Comparison of ENCODE assay signal across 22 mouse cellular contexts in the genomic region with DNA sequence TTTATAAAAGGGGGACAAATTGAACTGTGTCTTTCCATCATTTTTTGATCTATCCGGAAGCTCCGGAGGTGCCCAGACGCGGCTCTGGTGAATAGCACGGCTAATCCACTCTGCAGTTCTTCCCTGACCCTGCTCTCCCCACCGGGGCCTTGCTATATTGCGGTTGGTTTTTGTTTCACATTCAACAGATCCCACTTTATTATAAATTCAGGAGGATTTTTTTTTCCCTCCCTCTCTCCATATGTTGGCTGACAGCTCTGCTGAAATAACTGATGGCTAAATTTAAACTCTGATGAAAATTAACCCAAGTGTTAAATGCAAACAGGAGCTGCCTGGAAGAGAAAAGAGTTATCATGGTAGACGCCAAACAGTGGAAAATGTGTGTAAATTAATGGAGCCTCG. TPM values are rescaled to one million over a fixed set of nuclear protein-coding genes. Genes with fewer than 3 reads are reported as not detected.
DNase-seq lines count a peak whose midpoint lies in the region; ATAC-seq lines count a peak whose summit lies in the region.
"Had no signal": no experiment of that assay in that cellular context is flagged by ENCODE, and none has a peak within 500 bp of the region (broad histone marks: within the 10 kb centered on the region; RNA-seq: fewer than 3 reads in every experiment).

No protein-coding gene starts in this region.

- no peak overlapping the region for H3K4me3 ChIP-seq in hindbrain, embryonic 15.5 days
- no peak overlapping the region for H3K4me3 ChIP-seq in hindbrain, embryonic 16.5 days (ENCODE audit: low read length)
- no peak overlapping the region for H3K4me3 ChIP-seq in embryonic facial prominence, embryonic 12.5 days
- no peak overlapping the region for H3K4me3 ChIP-seq in midbrain, embryonic 13.5 days (replicated peaks)
- no peak overlapping the region for H3K4me3 ChIP-seq in neural tube, embryonic 15.5 days (replicated peaks)
- H3K4me3 ChIP-seq: erythroblast, embryonic 14.5 days; heart, embryonic 10.5 days; limb, embryonic 12.5 days; neural tube, embryonic 12.5 days had no signal

- H3K4me1 ChIP-seq in hindbrain, embryonic 15.5 days (replicated peaks), result peaks cover 7% of the 10 kb centered on the region; the same call in 1 of the 2 replicates
- no peaks in the 10 kb centered on the region; the same call in 1 of the 2 replicates for H3K4me1 ChIP-seq in hindbrain, embryonic 16.5 days (ENCODE audit: control insufficient read depth, insufficient read depth, low read depth, low read length)
- H3K4me1 ChIP-seq in embryonic facial prominence, embryonic 12.5 days, result 0 out of 2 replicates have a peak, but pooled peaks cover 2% of the 10 kb centered on the region
- H3K4me1 ChIP-seq in midbrain, embryonic 13.5 days (replicated peaks), result peaks cover 10% of the 10 kb centered on the region
- no peaks in the 10 kb centered on the region for H3K4me1 ChIP-seq in neural tube, embryonic 15.5 days
- H3K4me1 ChIP-seq: heart, embryonic 10.5 days; limb, embryonic 12.5 days; neural tube, embryonic 12.5 days had no signal

- H3K27ac ChIP-seq in hindbrain, embryonic 15.5 days (replicated peaks), result no peak overlapping the region
- no peak overlapping the region for H3K27ac ChIP-seq in hindbrain, embryonic 16.5 days (ENCODE audit: low read depth, low read length)
- H3K27ac ChIP-seq in embryonic facial prominence, embryonic 12.5 days, result no peak overlapping the region
- no peak overlapping the region for H3K27ac ChIP-seq in midbrain, embryonic 13.5 days
- no peak overlapping the region for H3K27ac ChIP-seq in neural tube, embryonic 15.5 days (replicated peaks)
- H3K27ac ChIP-seq: heart, embryonic 10.5 days; limb, embryonic 12.5 days; liver, embryonic 14.5 days; neural tube, embryonic 12.5 days had no signal

- ATAC-seq in hindbrain, embryonic 15.5 days (ENCODE audit: low FRiP score, low read depth), result no peak
- no peak for ATAC-seq in hindbrain, embryonic 16.5 days
- ATAC-seq in embryonic facial prominence, embryonic 12.5 days (ENCODE audit: insufficient number of reproducible peaks, insufficient read depth, low FRiP score, low TSS enrichment), result 0 out of 2 replicates have a peak, but pooled peaks have one; percentile 35
- ATAC-seq in midbrain, embryonic 13.5 days, result 0 out of 2 replicates have a peak, but pooled peaks have one; percentile 66
- ATAC-seq in neural tube, embryonic 15.5 days (ENCODE audit: low FRiP score), result no peak
- ATAC-seq: inflammation-experienced regulatory T-cells, adult 6 months had no signal

- peak; percentile 42 to 44 for DNase-seq in cerebellum, postnatal 10 days
- no peak for DNase-seq in cerebellum, postnatal 4 days (ENCODE audit: low spot score in 2 of 2)
- DNase-seq in layer of hippocampus, adult 9-11 months, result no peak
- DNase-seq: adrenal gland, postnatal 25 days; gastrocnemius, postnatal 10 days; heart, postnatal 14 days; kidney, adult 9 months; lung, postnatal 14 days; thymus, adult 18-20 months had no signal

- no peaks in the 10 kb centered on the region for H3K36me3 ChIP-seq in hindbrain, embryonic 15.5 days
- no peaks in the 10 kb centered on the region for H3K36me3 ChIP-seq in hindbrain, embryonic 16.5 days (ENCODE audit: control insufficient read depth, insufficient read depth, low read length)
- no peaks in the 10 kb centered on the region for H3K36me3 ChIP-seq in embryonic facial prominence, embryonic 12.5 days
- no peaks in the 10 kb centered on the region for H3K36me3 ChIP-seq in midbrain, embryonic 13.5 days
- H3K36me3 ChIP-seq in neural tube, embryonic 15.5 days, result no peaks in the 10 kb centered on the region
- H3K36me3 ChIP-seq: heart, embryonic 10.5 days; limb, embryonic 12.5 days; neural tube, embryonic 12.5 days had no signal

- H3K9me3 ChIP-seq in hindbrain, embryonic 15.5 days, result no peaks in the 10 kb centered on the region; the same call in 1 of the 2 replicates
- H3K9me3 ChIP-seq in hindbrain, embryonic 16.5 days (ENCODE audit: control insufficient read depth, low read length), result no peaks in the 10 kb centered on the region
- H3K9me3 ChIP-seq in embryonic facial prominence, embryonic 12.5 days, result no peaks in the 10 kb centered on the region; the same call in 1 of the 2 replicates
- no peaks in the 10 kb centered on the region for H3K9me3 ChIP-seq in midbrain, embryonic 13.5 days
- H3K9me3 ChIP-seq in neural tube, embryonic 15.5 days (replicated peaks), result no peaks in the 10 kb centered on the region
- H3K9me3 ChIP-seq: heart, embryonic 10.5 days; limb, embryonic 12.5 days had no signal

- peak overlapping the region; percentile 17; the same call in 1 of the 2 replicates for H3K4me2 ChIP-seq in hindbrain, embryonic 15.5 days
- no peak overlapping the region for H3K4me2 ChIP-seq in hindbrain, embryonic 16.5 days (ENCODE audit: low read length)
- H3K4me2 ChIP-seq in embryonic facial prominence, embryonic 12.5 days (replicated peaks), result no peak overlapping the region
- 0 out of 2 replicates have a peak overlapping the region, but pooled peaks have one; percentile 6 for H3K4me2 ChIP-seq in midbrain, embryonic 13.5 days (replicated peaks)
- H3K4me2 ChIP-seq in neural tube, embryonic 15.5 days, result no peak overlapping the region
- H3K4me2 ChIP-seq: limb, embryonic 12.5 days; neural tube, embryonic 12.5 days had no signal

- H3K27me3 ChIP-seq in hindbrain, embryonic 15.5 days, result no peaks in the 10 kb centered on the region; the same call in 1 of the 2 replicates
- no peaks in the 10 kb centered on the region; the same call in 1 of the 2 replicates for H3K27me3 ChIP-seq in hindbrain, embryonic 16.5 days (replicated peaks; ENCODE audit: control insufficient read depth, insufficient read depth, low read length)
- H3K27me3 ChIP-seq in embryonic facial prominence, embryonic 12.5 days, result no peaks in the 10 kb centered on the region
- peaks cover 10% of the 10 kb centered on the region; the same call in 1 of the 2 replicates for H3K27me3 ChIP-seq in midbrain, embryonic 13.5 days
- 0 out of 2 replicates have a peak, but pooled peaks cover 2% of the 10 kb centered on the region for H3K27me3 ChIP-seq in neural tube, embryonic 15.5 days (replicated peaks)
- H3K27me3 ChIP-seq: limb, embryonic 12.5 days; neural tube, embryonic 12.5 days had no signal

- no peak overlapping the region for H3K9ac ChIP-seq in hindbrain, embryonic 15.5 days
- no peak overlapping the region for H3K9ac ChIP-seq in hindbrain, embryonic 16.5 days (ENCODE audit: low read depth, low read length)
- no peak overlapping the region for H3K9ac ChIP-seq in embryonic facial prominence, embryonic 12.5 days
- no peak overlapping the region for H3K9ac ChIP-seq in midbrain, embryonic 13.5 days (replicated peaks)
- no peak overlapping the region for H3K9ac ChIP-seq in neural tube, embryonic 15.5 days (replicated peaks)
- H3K9ac ChIP-seq: limb, embryonic 12.5 days; liver, embryonic 14.5 days; neural tube, embryonic 12.5 days had no signal

- WGBS in hindbrain, embryonic 15.5 days, result 32% methylated on average over 9 of the region's 9 CpGs
- WGBS in hindbrain, embryonic 16.5 days, result 41% methylated on average over 9 of the region's 9 CpGs
- 47% methylated on average over 9 of the region's 9 CpGs for WGBS in embryonic facial prominence, embryonic 12.5 days
- 25% methylated on average over 9 of the region's 9 CpGs for WGBS in midbrain, embryonic 13.5 days
- WGBS in neural tube, embryonic 15.5 days, result 58% methylated on average over 9 of the region's 9 CpGs

RNA-seq across cellular contexts. Expression of a gene that starts 21.1 kb away (rescaled TPM):
- 0.05 and 0.16 TPM in 2 replicates for polyA plus RNA-seq in hindbrain, embryonic 15.5 days (2015; fragmentation: Nextera tagmentation; extraction: Ambion mirVana)
- 0.10 and 0.15 TPM in 2 replicates for polyA plus RNA-seq in hindbrain, embryonic 16.5 days (2015; fragmentation: Nextera tagmentation; extraction: Ambion mirVana)
- polyA plus RNA-seq in embryonic facial prominence, embryonic 12.5 days (2016; fragmentation: Nextera tagmentation; extraction: Ambion mirVana), result 0.06 TPM in 1 of 2 replicates, not detected in the other
- polyA plus RNA-seq in midbrain, embryonic 13.5 days (2015; fragmentation: Nextera tagmentation; extraction: Ambion mirVana), result 0.08 and 0.19 TPM in 2 replicates
- 0.12 and 0.13 TPM in 2 replicates for polyA plus RNA-seq in neural tube, embryonic 15.5 days (2015; fragmentation: Nextera tagmentation; extraction: Ambion mirVana)
- polyA plus RNA-seq: erythroblast, embryonic 14.5 days; inflammation-experienced regulatory T-cells, adult 6 months; large intestine, adult 2 months; liver, embryonic 14.5 days; small intestine, adult 2 months had no signal

Comparison
In these comparisons a context has a peak if more than half of its experiments do, and no peak if none do; other contexts are left out.
1. DNase-seq: peak in cerebellum, postnatal 10 days (2 of 2); none in cerebellum, postnatal 4 days (0 of 2) and layer of hippocampus, adult 9-11 months (single experiment).
2. H3K4me2 ChIP-seq: peak in hindbrain, embryonic 15.5 days (single experiment) and midbrain, embryonic 13.5 days (single experiment); none in hindbrain, embryonic 16.5 days (single experiment), embryonic facial prominence, embryonic 12.5 days (single experiment) and neural tube, embryonic 15.5 days (single experiment).
3. ATAC-seq: peak in embryonic facial prominence, embryonic 12.5 days (single experiment) and midbrain, embryonic 13.5 days (single experiment); none in hindbrain, embryonic 15.5 days (single experiment), hindbrain, embryonic 16.5 days (single experiment) and neural tube, embryonic 15.5 days (single experiment).